Mouse (Mus musculus): Measurements from ENCODE around the gene Cebpz.

The Cebpz gene

DNA sequence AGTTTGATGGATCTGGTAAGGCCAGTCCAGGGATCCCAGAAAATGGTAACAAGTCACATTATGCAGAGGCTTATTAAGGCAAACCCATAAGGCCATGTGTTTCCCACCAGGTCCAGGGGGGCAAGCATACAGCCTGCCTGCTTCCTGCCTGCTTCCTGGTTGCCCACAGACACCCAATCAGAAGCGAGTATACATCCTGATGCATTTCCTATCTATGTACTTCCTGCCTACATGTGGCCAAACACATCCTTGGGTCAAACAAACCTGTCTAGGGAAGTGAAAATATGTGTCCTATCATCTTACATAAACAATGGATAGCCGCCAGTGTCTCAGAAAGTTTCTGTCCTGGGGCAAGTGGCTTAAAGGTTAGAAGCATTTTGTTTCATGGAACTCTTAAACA is 33.7 kb downstream of the Cebpz start:
- no peak for DNase-seq (ENCODE audit: low spot score in 2 of 2)

DNA sequence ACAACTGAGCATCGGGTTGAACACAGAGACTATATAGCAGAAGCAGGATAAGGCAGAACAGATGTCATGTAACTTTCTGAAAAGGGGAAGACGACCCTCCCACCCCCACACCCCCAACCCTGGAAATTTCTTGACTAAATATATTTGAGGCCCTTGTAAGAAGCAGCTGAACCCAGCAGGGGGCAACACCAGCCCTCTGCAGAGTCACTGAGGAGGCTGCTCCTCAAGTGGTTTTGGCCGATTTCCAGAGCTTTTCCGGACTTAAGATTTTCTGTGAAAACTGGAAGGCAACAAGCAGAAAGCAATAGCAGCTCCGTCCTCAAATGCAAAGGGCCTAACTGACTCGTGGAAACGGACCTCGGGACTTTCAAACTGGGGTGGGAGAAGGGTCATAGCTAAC is 41.5 kb downstream of the Cebpz start:
- DNase-seq (ENCODE audit: low spot score in 2 of 2): peak in 1 of 2 experiments; percentile 23

DNA sequence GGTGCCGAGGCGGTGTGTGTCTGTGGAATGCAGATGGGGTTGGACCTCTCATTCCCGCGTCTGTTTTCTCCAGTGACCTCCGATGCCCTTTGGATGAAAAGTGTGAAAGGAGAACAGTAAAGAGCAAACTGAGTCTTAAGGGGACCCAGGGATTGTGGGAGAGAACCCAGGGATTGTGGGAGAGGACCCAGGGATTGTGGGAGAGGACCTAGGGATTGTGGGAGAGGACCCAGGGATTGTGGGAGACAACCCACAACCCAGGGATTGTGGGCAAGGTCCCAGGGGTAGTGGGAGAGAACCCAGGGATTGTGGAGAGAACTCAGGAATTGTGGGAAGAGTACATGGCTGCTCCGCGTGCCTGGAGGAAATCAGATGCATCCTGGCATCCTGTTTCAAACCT is 41.9 kb downstream of the Cebpz start:
- no peak for DNase-seq (ENCODE audit: low spot score in 2 of 2)

DNA sequence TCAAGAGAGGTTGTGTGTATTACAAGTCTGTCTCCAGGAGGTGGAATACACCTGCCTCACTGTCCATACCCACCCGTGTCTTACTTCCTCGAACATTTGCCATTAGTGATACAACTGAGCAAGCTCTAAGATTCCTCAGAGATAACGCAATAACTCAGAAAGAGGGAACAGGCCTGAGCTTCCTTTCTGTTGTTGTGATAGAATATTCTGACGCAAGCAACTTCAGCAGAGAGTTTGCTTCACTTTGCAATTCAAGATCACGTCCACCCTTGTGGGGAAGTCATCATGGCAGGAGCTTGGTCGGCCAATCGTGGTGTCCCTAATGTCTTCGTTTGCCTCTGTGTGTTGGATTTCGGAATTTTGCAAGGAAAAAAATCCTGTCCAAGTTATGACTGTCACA is 45.8 kb downstream of the Cebpz start:
- DNase-seq (ENCODE audit: low spot score in 2 of 2): peak in 1 of 2 experiments; percentile 7

DNA sequence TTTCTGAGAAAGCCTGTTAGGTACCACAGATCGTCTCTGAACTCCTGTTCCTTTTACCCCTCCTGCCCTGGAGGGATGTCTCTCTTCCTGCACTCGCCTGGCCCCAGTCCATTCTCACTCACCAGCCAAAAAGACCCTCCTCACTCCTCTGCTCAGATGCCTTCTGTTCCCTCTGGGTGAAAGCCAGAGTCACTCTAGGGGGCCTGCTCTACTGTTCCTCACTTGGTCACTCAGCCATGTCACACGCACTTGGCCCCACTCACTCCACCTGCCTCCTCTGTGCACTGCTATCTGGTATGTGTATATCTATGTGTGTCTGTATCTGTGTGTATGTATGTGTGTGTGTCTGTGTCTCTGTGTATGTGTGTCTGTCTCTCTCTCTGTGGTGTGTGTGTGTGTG is 47.7 kb downstream of the Cebpz start:
- DNase-seq (ENCODE audit: low spot score in 2 of 2): no peak

DNA sequence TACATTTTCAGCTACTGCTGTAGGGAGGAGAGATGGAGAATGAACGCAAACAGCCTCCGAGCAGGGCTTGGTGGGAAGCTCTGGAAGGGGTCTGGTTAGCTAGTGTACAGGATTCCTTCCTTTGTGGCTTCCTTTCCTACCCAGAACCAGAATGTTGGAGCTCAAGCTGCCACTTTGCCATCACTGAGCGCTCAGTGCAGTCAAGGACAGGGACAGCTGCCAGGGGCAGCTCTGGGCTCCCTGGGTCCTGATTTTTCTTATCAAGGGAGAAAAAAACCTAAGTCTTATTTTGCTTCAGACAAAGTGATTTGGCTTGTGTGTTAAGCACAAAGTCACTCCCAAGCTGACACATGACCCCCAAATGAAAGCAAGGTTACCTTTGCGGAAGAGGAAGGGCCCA is 48.3 kb downstream of the Cebpz start:
- DNase-seq (ENCODE audit: low spot score in 2 of 2): no peak

DNA sequence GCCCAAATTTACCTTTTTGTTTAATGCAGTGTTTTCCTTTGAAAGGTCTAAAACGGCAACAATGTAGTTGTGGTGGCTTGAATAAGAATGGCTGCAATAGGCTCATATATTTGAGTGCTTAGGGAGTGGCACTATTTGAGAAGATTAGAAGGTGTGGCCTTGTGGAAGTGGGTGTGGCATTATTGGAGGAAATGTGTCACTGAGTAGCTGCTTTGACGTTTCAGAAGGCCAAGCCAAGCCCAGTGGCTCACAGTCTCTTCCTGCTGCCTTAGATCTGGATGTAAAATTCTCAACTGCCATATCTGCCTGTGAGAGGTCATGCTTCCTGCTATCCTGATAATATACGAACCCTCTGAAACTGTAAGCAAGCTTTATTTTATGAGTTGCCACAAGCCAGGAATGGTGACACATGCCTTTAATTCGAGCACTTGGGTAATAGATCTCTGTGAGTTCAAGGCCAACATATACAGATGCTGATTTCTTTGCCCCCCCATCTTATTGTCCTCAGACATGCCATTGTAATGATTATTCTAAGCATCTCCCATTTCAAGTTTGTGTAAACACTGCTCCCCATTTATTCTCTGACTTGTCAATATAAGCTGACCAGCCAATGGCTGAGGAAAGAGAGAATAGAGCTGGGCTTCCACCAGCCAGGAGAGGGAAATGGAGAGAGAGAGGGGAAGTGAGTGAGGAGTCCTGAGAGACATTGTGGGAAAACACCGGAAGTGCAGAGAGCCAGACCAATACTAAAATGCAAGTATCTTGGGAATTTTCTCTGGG is 51.4 kb downstream of the Cebpz start:
- no peak for DNase-seq (ENCODE audit: low spot score in 2 of 2)

DNA sequence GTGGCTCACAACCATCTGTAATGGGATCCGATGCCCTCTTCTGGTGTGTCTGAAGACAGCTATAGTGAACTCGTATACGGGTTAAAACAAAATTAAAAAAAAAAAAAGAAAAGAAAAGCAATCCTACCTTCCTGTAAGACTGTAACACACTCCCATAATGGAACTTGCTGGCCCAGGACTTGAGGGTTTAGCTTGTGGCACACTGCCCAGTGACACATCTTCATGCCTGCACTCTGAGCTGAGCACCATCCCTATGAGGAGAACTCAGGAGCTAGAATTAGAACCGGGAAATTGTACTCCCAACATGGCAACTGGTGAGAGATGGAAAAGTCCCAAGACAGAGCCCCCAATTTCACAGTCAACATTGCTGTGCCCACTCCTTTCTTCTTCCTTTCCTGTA is 53.6 kb downstream of the Cebpz start:
- DNase-seq (ENCODE audit: low spot score in 2 of 2): no peak

DNA sequence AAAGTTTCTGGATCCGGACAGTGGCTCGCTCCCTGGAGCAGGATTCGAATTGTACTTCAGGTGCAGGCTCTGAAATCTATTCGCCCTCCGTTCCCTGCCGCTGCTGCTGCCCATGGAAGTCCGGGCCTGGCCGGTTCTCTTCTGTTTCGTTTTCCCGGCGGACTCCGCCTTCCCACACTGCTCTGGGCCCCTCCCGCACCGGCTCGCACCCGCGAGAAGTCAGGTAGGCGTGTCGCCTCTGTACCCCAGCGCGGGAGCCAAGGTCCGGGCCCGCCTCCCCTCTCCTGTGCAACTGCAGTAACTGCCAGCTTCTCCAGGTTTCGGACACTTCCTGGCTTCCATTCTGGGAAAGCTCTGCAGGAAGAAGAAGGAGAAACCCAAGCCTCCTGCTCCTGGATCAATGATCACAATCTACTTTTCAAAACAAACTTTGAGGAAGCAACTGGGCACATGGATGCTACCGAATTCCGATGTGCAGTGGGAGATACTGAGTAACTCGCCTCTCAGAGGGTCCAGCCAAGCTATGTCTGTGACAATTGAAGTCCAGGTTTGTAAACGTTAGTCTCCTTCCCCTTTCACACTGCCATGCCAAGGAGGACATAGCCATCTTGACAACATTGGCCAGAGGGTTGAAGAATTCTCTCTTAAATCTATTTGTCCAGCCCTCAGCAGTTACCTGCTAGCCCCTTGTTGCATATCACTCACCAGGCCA is 54.3 kb downstream of the Cebpz start, which contains the start of gene Eif2ak2:
Eif2ak2 (minus strand) TSS at position 173 of the 712 bp plus-strand sequence.
- DNase-seq (ENCODE audit: low spot score in 2 of 2): peak; percentile 76 to 80

DNA sequence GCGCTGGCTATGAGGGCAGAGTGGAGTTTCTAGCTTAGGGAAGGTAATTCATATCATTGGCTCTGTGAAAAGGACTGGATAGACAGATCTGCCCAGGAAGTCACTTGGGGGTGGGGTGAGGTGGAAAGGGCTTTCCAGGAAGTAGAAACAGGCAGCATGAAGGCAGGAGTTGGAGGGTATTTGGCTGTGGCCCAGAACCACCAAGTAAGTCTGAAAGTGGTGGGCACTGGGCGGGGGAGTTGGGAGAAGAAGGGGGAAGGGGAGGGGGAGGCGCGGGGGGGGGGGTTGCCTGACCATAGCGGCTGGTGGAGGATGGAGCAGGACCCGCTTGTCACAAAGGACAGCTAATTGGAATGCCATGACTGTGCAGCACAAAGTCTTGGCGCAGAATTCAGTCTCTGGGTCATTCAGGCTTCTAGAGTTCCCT is 55.0 kb downstream of the Cebpz start:
- peak; percentile 8 to 14 for DNase-seq (ENCODE audit: low spot score in 2 of 2)

DNA sequence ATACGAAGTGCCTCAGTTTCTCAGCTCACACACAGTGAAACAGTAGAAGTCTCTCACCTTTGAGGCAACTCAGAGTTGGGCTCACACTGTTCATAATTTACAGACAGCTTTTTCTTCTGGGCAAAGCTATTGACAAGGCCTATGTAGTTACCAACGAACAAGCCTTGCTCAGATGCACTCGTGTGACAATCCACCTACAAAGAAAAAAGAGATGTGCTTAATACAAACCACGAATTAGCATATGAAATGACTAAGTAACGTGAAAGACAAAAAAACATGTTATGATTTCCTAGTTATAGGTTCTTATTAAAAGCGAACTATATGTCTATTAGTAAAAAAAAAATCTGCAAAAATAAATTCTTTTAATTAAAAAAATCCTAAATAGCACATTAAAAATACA is 63.0 kb downstream of the Cebpz start:
- DNase-seq (ENCODE audit: low spot score in 2 of 2): no peak
